Mouse (Mus musculus): ENCODE measurements around the gene Cacng8.

Cacng8 gene

DNA sequence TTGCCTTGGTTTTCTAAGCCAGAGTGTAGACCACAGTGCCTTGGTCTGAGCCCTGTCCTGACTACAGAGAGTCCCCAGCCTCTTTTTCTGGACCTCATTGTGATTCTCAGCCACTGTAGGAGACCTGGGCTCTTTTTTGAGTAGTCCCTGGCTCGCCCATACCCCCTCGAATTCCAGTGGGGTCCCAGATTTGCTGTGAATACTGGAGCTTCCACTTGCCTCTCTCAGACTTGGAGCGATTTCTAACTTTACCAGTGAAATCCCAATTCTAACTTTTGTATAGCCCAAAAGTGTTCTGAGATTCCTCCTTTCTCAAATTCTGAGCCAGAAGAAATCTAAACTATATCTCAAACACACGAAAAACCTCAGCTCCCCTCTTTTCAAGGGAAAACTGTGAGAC is 33.4 kb downstream of the Cacng8 start, which contains the start of gene Cacng6:
Gene Cacng6 (plus strand): TSS at position 301 of the 400 bp plus-strand sequence.
- intact Hi-C loops (cut with DNase I), result no loop called here

- intact Hi-C loops (cut with DNase I), result no loop called here
These were observed 34.7 kb downstream of the Cacng8 start for GRCm38 (mm10) chr7:3425141-3425540.

GRCm38 (mm10) chr7:3430161-3430560 is 39.7 kb downstream of the Cacng8 start:
- intact Hi-C loops (cut with DNase I), result no loop called here

DNA sequence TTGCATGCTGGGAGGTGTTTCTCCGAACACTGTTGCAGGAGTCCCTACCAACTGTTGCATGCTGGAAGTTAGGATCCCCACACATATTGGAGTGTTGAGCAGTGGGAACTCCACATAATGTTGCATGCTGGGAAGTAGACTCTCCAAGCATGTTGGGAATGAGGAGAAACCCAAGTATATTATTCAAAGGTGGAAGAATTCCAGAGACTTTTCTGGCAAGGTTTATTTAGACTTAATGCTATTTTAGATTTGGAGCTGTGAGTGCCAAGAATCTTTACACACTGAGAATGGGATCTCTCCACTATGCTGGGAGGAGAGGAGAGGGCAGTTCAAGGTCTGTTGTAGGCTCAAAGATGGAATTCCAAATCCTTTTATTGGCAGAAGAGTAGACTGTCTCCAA is 41.6 kb downstream of the Cacng8 start:
- intact Hi-C loops (cut with DNase I), result no loop called here

- intact Hi-C loops (cut with DNase I), result no loop called here
These were observed 47.5 kb downstream of the Cacng8 start for GRCm38 (mm10) chr7:3437941-3438340.

GRCm38 (mm10) chr7:3439984-3440383 is 49.5 kb downstream of the Cacng8 start:
- intact Hi-C loops (cut with DNase I), result loop anchor here (10.0 kb wide), 1 partner anchor 55 kb away; no protein-coding TSS in a partner anchor

GRCm38 (mm10) chr7:3440526-3440925 is 50.0 kb downstream of the Cacng8 start:
- intact Hi-C loops (cut with DNase I), result loop anchor here (10.0 kb wide), 1 partner anchor 56 kb away; no protein-coding TSS in a partner anchor

DNA sequence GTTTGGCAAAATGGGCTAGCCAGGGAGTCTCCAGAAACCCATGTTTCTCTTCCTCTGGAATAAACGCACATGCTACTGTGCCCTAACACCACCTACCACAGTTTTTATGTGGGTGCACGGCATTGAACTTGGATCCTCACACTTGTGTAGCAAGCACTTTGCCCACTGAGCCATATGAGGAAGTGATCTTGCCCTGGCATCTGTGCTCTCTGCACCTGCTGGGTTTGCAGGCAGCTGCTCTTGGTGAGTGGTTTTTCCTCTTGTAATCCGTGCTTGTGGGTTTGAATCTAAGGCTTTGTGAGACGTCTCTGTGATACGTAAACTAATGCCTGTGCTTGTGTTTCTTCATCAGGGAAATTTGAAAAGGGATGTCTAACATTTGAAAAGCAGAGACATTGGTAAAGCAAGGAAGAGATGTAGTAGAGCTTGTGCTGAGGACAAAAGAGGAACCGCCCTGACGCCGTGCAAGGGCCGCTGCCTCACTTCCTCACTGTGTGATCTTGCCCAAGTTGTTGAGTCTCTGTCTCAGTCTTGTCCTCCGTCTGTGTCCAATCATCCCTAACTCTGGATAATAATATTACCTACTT is 52.1 kb downstream of the Cacng8 start:
- intact Hi-C loops (cut with DNase I), result loop anchor here (10.0 kb wide), 1 partner anchor 58 kb away; no protein-coding TSS in a partner anchor

GRCm38 (mm10) chr7:3444678-3445077 is 54.2 kb downstream of the Cacng8 start:
- intact Hi-C loops (cut with DNase I), result loop anchor here (10.0 kb wide), 1 partner anchor 60 kb away; no protein-coding TSS in a partner anchor

DNA sequence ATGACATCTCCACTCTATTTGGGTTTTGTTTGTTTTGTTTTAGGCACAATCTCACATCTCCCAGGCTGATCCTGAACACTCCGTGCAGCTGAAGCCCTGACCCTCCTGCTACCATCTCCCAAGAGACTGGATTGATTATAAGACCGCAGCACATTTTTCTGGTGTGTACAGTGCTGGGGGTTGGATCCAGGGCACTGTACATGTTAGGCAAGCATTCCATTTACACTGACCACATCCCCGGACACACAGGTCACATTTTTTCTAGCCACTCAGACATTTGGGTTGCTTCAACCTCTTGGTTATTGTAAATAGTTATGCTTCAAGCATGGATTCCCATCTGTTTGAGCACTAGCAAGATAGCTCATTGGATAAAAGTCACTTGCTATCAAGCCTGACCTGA is 56.1 kb downstream of the Cacng8 start:
- intact Hi-C loops (cut with DNase I), result loop anchor here (2.0 to 10.0 kb wide), 2 partner anchors 62 to 224 kb away; no protein-coding TSS in a partner anchor

DNA sequence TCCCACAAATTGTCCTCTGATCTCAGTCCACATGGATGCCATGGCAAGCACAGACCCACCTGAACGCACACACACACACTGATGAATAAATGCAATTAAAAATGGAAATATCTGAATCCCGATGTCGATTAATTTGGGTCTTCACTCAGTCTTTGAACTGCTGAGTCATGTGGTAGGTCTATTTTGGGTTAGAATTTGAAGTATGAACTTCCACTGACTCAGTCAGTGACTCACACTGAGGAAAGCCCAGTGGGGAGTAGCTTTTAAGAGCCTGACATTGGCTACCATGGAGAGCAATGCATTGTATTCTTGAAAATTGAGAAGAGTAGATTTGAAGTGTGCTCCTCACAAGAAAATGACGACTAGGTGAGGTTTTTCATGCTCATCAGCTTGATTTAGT is 56.5 kb downstream of the Cacng8 start:
- intact Hi-C loops (cut with DNase I), result loop anchor here (2.0 to 10.0 kb wide), 2 partner anchors 62 to 224 kb away; no protein-coding TSS in a partner anchor

DNA sequence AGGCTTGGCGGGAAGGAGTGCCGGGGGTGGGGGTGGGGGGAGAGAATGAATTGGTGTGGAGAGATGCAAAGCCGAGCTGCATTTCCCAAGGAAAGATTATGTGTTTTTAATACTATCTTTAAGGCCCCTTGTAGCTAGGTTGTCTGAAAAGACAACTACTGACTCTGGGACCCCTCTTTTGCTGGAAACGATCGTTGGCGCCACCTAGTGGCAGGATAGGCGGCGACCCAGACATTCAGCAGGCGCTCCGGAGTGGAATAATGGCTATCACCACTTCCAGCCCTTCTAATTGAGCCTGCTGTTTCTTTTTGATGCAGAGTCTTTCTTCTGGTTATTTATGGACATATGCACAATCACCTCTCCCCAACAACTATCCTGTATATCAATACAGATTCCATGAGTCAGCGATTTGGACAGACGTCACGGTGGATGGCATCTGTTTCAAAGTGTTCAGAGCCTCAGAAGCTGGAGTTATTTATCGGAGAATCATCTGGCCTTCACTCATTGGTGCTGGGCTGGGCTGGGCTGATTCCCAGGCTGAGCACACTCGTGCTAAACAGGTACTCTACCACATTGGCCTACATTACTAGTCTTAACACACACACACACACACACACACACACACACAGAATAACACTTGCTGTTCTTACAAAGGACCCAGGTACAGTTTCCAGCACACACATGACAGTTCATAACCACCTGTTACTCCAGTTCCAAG is 58.4 kb downstream of the Cacng8 start:
- intact Hi-C loops (cut with DNase I), result loop anchor here (2.0 to 10.0 kb wide), 2 partner anchors 64 to 118 kb away; no protein-coding TSS in a partner anchor

DNA sequence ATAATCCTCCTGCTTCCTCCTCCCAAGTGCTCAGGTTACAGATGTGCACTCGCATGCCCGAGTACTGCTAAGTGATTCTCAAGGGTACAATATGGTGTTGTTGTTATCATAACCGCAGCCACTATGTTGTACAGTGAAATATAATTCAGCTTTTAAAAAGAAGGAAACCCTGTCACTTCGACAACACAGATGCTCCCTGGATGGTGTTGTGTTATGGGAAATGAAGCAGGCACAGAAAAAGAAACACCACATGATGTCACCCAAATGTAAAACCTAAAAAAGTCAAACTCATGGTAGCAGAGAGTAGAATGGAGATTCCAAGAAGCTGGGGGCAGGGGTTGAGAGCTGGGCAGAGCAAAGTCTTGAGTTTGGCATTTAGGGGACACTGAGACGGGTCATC is 60.2 kb downstream of the Cacng8 start:
- intact Hi-C loops (cut with DNase I), result no loop called here

DNA sequence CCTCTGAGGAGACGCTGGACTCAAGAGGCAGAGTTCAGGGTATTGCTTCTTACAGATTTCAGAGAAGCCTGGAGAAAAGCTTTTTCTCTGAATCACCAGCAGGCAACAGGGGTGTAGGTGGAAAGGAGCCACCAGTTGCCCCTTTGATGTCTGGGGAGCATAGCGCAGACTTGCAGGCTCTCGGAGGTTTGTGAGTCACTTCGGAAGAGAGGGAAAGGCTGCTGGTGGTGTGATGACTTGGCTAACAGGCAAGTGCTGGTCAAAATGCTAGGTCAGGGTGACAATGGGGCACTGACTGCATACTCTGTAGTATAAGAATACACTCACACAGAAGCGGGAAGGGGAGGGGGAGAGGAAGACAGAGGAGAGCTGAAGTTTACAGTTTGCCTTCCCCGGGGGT is 60.7 kb downstream of the Cacng8 start:
- intact Hi-C loops (cut with DNase I), result no loop called here

- intact Hi-C loops (cut with DNase I), result no loop called here
These were observed 62.5 kb downstream of the Cacng8 start for GRCm38 (mm10) chr7:3452821-3453485.

GRCm38 (mm10) chr7:3453486-3454183 is 63.2 kb downstream of the Cacng8 start:
- intact Hi-C loops (cut with DNase I), result no loop called here

DNA sequence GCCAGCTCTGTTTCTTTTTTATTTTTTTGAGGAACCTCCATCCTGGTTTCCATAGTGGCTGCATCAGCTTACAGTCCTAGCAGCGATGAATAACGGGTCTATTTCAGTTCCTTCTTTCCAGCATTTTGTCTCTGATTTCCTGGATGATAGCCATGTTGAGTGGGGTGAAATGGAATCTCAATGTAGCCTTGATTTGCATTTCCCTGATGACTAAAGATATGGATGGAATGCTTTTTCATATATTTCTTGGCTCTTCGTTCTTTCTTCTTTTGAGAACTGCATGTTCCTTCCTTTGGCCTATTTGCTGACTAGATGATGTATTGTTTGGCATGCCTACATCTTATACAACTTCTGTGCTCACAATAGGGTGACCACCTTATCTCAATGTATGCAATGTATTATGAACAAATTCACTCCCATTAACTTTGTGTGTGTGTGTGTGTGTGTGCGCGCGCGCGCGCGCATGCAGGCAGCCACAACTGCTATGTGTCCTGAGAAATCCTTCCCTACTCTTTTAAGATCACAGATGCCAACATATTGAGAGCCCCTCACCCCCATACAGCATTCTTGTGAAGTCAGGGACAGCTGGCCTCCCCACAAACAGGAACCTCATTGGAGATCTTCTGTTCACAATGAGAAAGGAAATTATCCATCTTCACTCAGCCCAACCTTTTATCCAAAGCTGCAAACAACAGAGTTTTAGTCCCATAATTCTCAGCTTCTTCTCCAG is 66.8 kb downstream of the Cacng8 start:
- intact Hi-C loops (cut with DNase I), result no loop called here

DNA sequence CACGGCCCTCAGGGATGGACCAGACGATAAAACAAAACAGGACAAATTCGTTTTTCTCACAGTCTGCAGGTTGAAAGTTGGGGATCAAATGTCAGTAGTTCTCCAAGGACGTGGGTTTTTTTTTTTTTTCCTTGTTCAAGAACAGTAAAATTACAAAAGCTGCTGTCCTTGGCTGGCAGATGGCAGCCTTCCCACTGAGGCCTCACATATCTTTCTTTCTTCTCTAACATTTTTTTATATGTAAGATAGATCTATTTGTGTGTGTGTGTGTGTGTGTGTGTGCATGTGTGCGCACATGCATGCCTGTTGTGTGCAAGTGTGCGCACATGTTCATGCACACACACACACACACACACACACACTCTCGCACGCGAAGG is 67.3 kb downstream of the Cacng8 start:
- intact Hi-C loops (cut with DNase I), result no loop called here

GRCm38 (mm10) chr7:3460261-3460660 is 69.8 kb downstream of the Cacng8 start:
- intact Hi-C loops (cut with DNase I), result no loop called here

GRCm38 (mm10) chr7:3463306-3463705 is 72.8 kb downstream of the Cacng8 start:
- intact Hi-C loops (cut with DNase I), result no loop called here

Measured in adrenal gland (tissue).